Mouse (Mus musculus) CH12.LX (cell line): ENCODE measurements around the gene Cd300a.

Experiments
- CTCF ChIP-seq, 2 experiments: IDR thresholded peaks in 1 of 2; conservative IDR thresholded peaks in 1 of 2; 2 replicates each; pipeline ENCODE4 v1.5.1; 2011 to 2012; ENCODE audit warnings: low read depth in 2 of 2, low read length in 2 of 2, improper control_type of control experiment in 1 of 2, inconsistent platforms in 1 of 2, mild to moderate bottlenecking in 1 of 2, moderate library complexity in 1 of 2
- E2F4 ChIP-seq: IDR thresholded peaks from 2 replicates; pipeline ENCODE4 v1.6.1; 2011; ENCODE audit warnings: low read depth, low read length, improper control_type of control experiment; ENCODE audit not compliant: insufficient replicate concordance
- JUND ChIP-seq: conservative IDR thresholded peaks from 2 replicates; pipeline ENCODE4 v1.6.1; 2011; ENCODE audit warnings: low read depth, low read length, improper control_type of control experiment
- MEF2A ChIP-seq: IDR thresholded peaks from 2 replicates; pipeline ENCODE4 v1.6.1; 2014; ENCODE audit warnings: low read depth, mild to moderate bottlenecking, inconsistent platforms, low read length, improper control_type of control experiment, borderline replicate concordance
- MYC ChIP-seq: IDR thresholded peaks from 2 replicates; pipeline ENCODE4 v1.6.1; 2011; ENCODE audit warnings: low read depth, mild to moderate bottlenecking, improper control_type of control experiment, low read length
- POLR2A ChIP-seq: IDR thresholded peaks from 2 replicates; pipeline ENCODE4 v1.6.1; 2011; ENCODE audit warnings: low read depth, mild to moderate bottlenecking, improper control_type of control experiment, low read length
- TBP ChIP-seq: conservative IDR thresholded peaks from 2 replicates; pipeline ENCODE4 v1.6.1; 2011; ENCODE audit warnings: low read depth, low read length, improper control_type of control experiment
- USF2 ChIP-seq: conservative IDR thresholded peaks from 2 replicates; pipeline ENCODE4 v1.6.1; 2011; ENCODE audit warnings: low read depth, low read length, improper control_type of control experiment
- ZC3H11A ChIP-seq: IDR thresholded peaks from 2 replicates; pipeline ENCODE4 v1.6.1; 2012; ENCODE audit warnings: low read depth, mild to moderate bottlenecking, inconsistent platforms, low read length, improper control_type of control experiment

DNA sequence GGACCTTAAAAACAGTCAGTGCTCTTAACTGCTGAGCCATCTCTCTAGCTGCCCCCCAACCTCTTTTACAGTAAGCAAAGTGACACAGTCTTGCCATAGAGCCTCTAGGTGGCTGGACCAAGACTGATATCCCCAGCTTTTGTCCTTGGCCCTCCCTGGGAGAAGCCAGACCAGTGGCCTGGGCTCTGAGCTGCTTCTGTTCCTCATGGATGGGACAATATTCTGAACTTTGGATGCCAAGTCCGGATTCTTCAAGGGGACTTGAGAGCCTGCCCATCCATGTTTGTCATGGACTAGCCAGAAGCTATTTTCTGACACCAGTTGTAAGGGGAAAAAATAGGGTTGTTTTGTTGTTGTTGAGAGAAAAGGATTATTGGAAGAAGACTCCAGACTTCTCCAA, 20.1 kb upstream of the Cd300a start:
- no peak for TF ChIP-seq POLR2A
- TF ChIP-seq CTCF (conservative IDR thresholded peaks at IDR 0.05 in 1 of 2, IDR thresholded peaks at IDR 0.05 in 1 of 2; ENCODE audit: low read depth in 2 of 2, low read length in 2 of 2), result no peak
- TF ChIP-seq JUND, result no peak
- TF ChIP-seq TBP, result no peak
- no peak for TF ChIP-seq MEF2A
- no peak for TF ChIP-seq ZC3H11A
- no peak for TF ChIP-seq E2F4
- no peak for TF ChIP-seq USF2
- no peak for TF ChIP-seq MYC
